Mouse (Mus musculus) liver, embryonic 11.5 days (tissue): Measurements from ENCODE around the gene Tecrl. TPM values are rescaled to one million over a fixed set of nuclear protein-coding genes. Genes with fewer than 3 reads are reported as not detected.

ENCODE experiments used
- ATAC-seq: fragments of 200-750 bp; cut with Nextera tagmentation; replicated peaks from 2 replicates; pipeline ENCODE4 v1.8.0; 2017; ENCODE audit warnings: moderate number of reproducible peaks, mild to moderate bottlenecking, moderate TSS enrichment, moderate library complexity; ENCODE audit not compliant: low FRiP score
- DNase-seq: peaks from one replicate; pipeline ENCODE4 v3.0.0-alpha.2; 2017; ENCODE audit warnings: low spot score
- H3K27ac ChIP-seq: fragments of 300-500 bp; sonication (generic); 2 replicates; pipeline ENCODE4 v1.5.1; 2014; ENCODE audit warnings: mild to moderate bottlenecking, low read depth, low read length, control low read depth
- H3K27me3 ChIP-seq: fragments of 300-500 bp; sonication (generic); replicated peaks from 2 replicates; pipeline ENCODE4 v1.6.1; 2014; ENCODE audit warnings: low read length, mixed read lengths; ENCODE audit not compliant: control insufficient read depth, insufficient read depth
- H3K36me3 ChIP-seq: fragments of 300-500 bp; sonication (generic); 2 replicates; pipeline ENCODE4 v1.6.1; 2014; ENCODE audit warnings: mild to moderate bottlenecking, low read length, moderate library complexity, mixed read lengths; ENCODE audit not compliant: control insufficient read depth, insufficient read depth
- H3K4me1 ChIP-seq: fragments of 300-500 bp; sonication (generic); replicated peaks from 2 replicates; pipeline ENCODE4 v1.6.1; 2014; ENCODE audit warnings: low read length, mixed read lengths; ENCODE audit not compliant: control insufficient read depth, insufficient read depth
- H3K4me2 ChIP-seq: fragments of 300-500 bp; sonication (generic); 2 replicates; pipeline ENCODE4 v1.6.1; 2014; ENCODE audit warnings: mild to moderate bottlenecking, control low read depth, moderate library complexity
- H3K4me3 ChIP-seq: fragments of 300-500 bp; sonication (generic); 2 replicates; pipeline ENCODE4 v1.5.1; 2014; ENCODE audit warnings: low read depth, low read length, control low read depth
- H3K9ac ChIP-seq: fragments of 300-500 bp; sonication (generic); 2 replicates; pipeline ENCODE4 v1.6.1; 2014; ENCODE audit warnings: low read depth, low read length, control low read depth
- H3K9me3 ChIP-seq: fragments of 300-500 bp; sonication (generic); 2 replicates; pipeline ENCODE4 v1.6.1; 2016; ENCODE audit warnings: low read length, inconsistent platforms, mixed read lengths; ENCODE audit not compliant: control insufficient read depth
- WGBS: fragments of 180-500 bp; shearing (Covaris S2); extraction: QIAGEN DNeasy Blood & Tissue Kit; methylation state at CpG from one replicate; pipeline ENCODE4 v1.1.7; 2014; 5-methylcytosine and 5-hydroxymethylcytosine counted together
- polyA plus RNA-seq: library from polyadenylated mRNA; unstranded; fragments of >200 nt; fragmentation: Nextera tagmentation; extraction: Ambion mirVana; gene quantifications from 2 replicates; pipeline ENCODE4 v1.2.1, GENCODE M21; 2014

The Tecrl gene
- polyA plus RNA-seq: 0.30 and 0.41 TPM in 2 replicates

- no peak within 1 kb of the TSS for H3K4me2 ChIP-seq
- no peaks in the 10 kb centered on the region for H3K9me3 ChIP-seq
- no peak within 1 kb of the TSS for H3K9ac ChIP-seq
- ATAC-seq (no peak), DNase-seq (no peak)
- H3K27me3 ChIP-seq: no peaks in the 10 kb centered on the region
- WGBS: 55% methylated on average over 9 of the region's 9 CpGs
- no peaks in the 10 kb centered on the region for H3K36me3 ChIP-seq
- no peak within 1 kb of the TSS for H3K27ac ChIP-seq
- H3K4me1 ChIP-seq: no peaks in the 10 kb centered on the region
- H3K4me3 ChIP-seq: no peak within 1 kb of the TSS
These were observed at the start of gene Tecrl for GRCm38 (mm10) chr5:83354846-83355561. TSS of gene Tecrl (minus strand) at chr5:83355195.

- WGBS: 64% methylated on average over 2 of the region's 2 CpGs
These were observed 30.0 kb upstream of the Tecrl start for GRCm38 (mm10) chr5:83385021-83385420.

GRCm38 (mm10) chr5:83351615-83352014 lies 3.4 kb downstream of the Tecrl start:
- DNase-seq (no peak), ATAC-seq (no peak)
- 23% methylated on average over 2 of the region's 2 CpGs for WGBS
- Histone ChIP-seq H3K9me3 (no peaks in the 10 kb centered on the region), H3K4me3 (no peak overlapping the region), H3K4me1 (no peaks in the 10 kb centered on the region), H3K9ac (no peak overlapping the region), H3K36me3 (no peaks in the 10 kb centered on the region), H3K27me3 (no peaks in the 10 kb centered on the region), H3K4me2 (no peak overlapping the region), H3K27ac (no peak overlapping the region)

More at GRCm38 (mm10) chr5:83385021-83385420, 30.0 kb upstream of the Tecrl start:
- Histone ChIP-seq H3K27me3 (no peaks in the 10 kb centered on the region), H3K27ac (no peak overlapping the region), H3K4me1 (no peaks in the 10 kb centered on the region), H3K9ac (no peak overlapping the region), H3K9me3 (no peaks in the 10 kb centered on the region), H3K4me3 (no peak overlapping the region), H3K4me2 (no peak overlapping the region), H3K36me3 (no peaks in the 10 kb centered on the region)
- DNase-seq (no peak), ATAC-seq (no peak)

- H3K27me3 ChIP-seq: no peaks in the 10 kb centered on the region
- 80% methylated on average over 4 of the region's 4 CpGs for WGBS
- DNase-seq (no peak), ATAC-seq (no peak)
- H3K4me1 ChIP-seq: no peaks in the 10 kb centered on the region
- H3K36me3 ChIP-seq: no peaks in the 10 kb centered on the region
- H3K9ac ChIP-seq: no peak overlapping the region
- H3K27ac ChIP-seq: no peak overlapping the region
- no peak overlapping the region for H3K4me2 ChIP-seq
- H3K9me3 ChIP-seq: no peaks in the 10 kb centered on the region
- no peak overlapping the region for H3K4me3 ChIP-seq
These were observed 15.9 kb downstream of the Tecrl start for GRCm38 (mm10) chr5:83339144-83339543.

- Histone ChIP-seq H3K9me3 (no peaks in the 10 kb centered on the region), H3K4me3 (no peak overlapping the region), H3K4me1 (no peaks in the 10 kb centered on the region), H3K27me3 (no peaks in the 10 kb centered on the region), H3K9ac (no peak overlapping the region), H3K4me2 (no peak overlapping the region), H3K36me3 (no peaks in the 10 kb centered on the region), H3K27ac (no peak overlapping the region)
- WGBS: 62% methylated on average over 2 of the region's 2 CpGs
- DNase-seq (no peak), ATAC-seq (no peak)
These were observed 87.7 kb downstream of the Tecrl start for GRCm38 (mm10) chr5:83267148-83267776.

- H3K36me3 ChIP-seq: no peaks in the 10 kb centered on the region
- H3K9me3 ChIP-seq: no peaks in the 10 kb centered on the region
- H3K4me1 ChIP-seq: no peaks in the 10 kb centered on the region
- H3K4me2 ChIP-seq: no peak overlapping the region
- no peak overlapping the region for H3K27ac ChIP-seq
- H3K4me3 ChIP-seq: no peak overlapping the region
- no peak for DNase-seq
- no peak for ATAC-seq
- no peaks in the 10 kb centered on the region for H3K27me3 ChIP-seq
- H3K9ac ChIP-seq: no peak overlapping the region
These were observed 94.9 kb downstream of the Tecrl start for GRCm38 (mm10) chr5:83260059-83260458.

GRCm38 (mm10) chr5:83254141-83254540 lies 100.9 kb downstream of the Tecrl start:
- no peaks in the 10 kb centered on the region for H3K9me3 ChIP-seq
- 77% methylated on average over 2 of the region's 2 CpGs for WGBS
- no peak overlapping the region for H3K27ac ChIP-seq
- ATAC-seq (no peak), DNase-seq (no peak)
- H3K4me1 ChIP-seq: no peaks in the 10 kb centered on the region
- no peaks in the 10 kb centered on the region for H3K36me3 ChIP-seq
- H3K27me3 ChIP-seq: no peaks in the 10 kb centered on the region
- H3K4me3 ChIP-seq: no peak overlapping the region
- no peak overlapping the region for H3K4me2 ChIP-seq
- H3K9ac ChIP-seq: no peak overlapping the region

GRCm38 (mm10) chr5:83238848-83239452 lies 116.0 kb downstream of the Tecrl start:
- Histone ChIP-seq H3K27ac (no peak overlapping the region), H3K27me3 (no peaks in the 10 kb centered on the region), H3K4me2 (no peak overlapping the region), H3K9ac (no peak overlapping the region), H3K36me3 (no peaks in the 10 kb centered on the region), H3K9me3 (no peaks in the 10 kb centered on the region), H3K4me3 (no peak overlapping the region), H3K4me1 (no peaks in the 10 kb centered on the region)
- ATAC-seq: no peak
- WGBS: 80% methylated on average over 5 of the region's 5 CpGs
- DNase-seq: no peak
